Mouse (Mus musculus) spleen, adult 2 months (tissue): ENCODE results near the gene E130308A19Rik. TPM values are rescaled to one million over a fixed set of nuclear protein-coding genes. Genes with fewer than 3 reads are reported as not detected.

Experiments
- DNase-seq, 2 experiments: peaks; one replicate each; pipeline versions ENCODE4 v3.0.0 to v3.0.0-alpha.2; 2012 to 2021; ENCODE audit warnings: low spot score in 2 of 2, low read depth in 1 of 2
- H3K27ac ChIP-seq: fragments of 200-500 bp; 2 replicates; pipeline ENCODE4 v1.5.1; 2012; ENCODE audit warnings: low read length, inconsistent platforms; ENCODE audit not compliant: insufficient read depth
- H3K27me3 ChIP-seq: fragments of 200-500 bp; 2 replicates; pipeline ENCODE4 v1.6.1; 2012; ENCODE audit warnings: mild to moderate bottlenecking, moderate library complexity, low read length, inconsistent platforms; ENCODE audit not compliant: control insufficient read depth, insufficient read depth
- H3K36me3 ChIP-seq: fragments of 200-500 bp; 2 replicates; pipeline ENCODE4 v1.6.1; 2012; ENCODE audit warnings: mild to moderate bottlenecking, low read length, inconsistent platforms; ENCODE audit not compliant: control insufficient read depth, insufficient read depth
- H3K4me1 ChIP-seq: fragments of 200-500 bp; 2 replicates; pipeline ENCODE4 v1.6.1; 2011; ENCODE audit warnings: inconsistent platforms; ENCODE audit not compliant: control insufficient read depth, insufficient read depth, insufficient read length
- H3K4me3 ChIP-seq: fragments of 200-500 bp; 2 replicates; pipeline ENCODE4 v1.5.1; 2011; ENCODE audit warnings: mild to moderate bottlenecking, inconsistent platforms; ENCODE audit not compliant: insufficient read depth, insufficient read length; ENCODE audit errors: extremely low read depth
- CTCF ChIP-seq: fragments of 200-500 bp; IDR thresholded peaks from 2 replicates; pipeline ENCODE4 v1.5.1; 2011; ENCODE audit warnings: mild to moderate bottlenecking, inconsistent platforms; ENCODE audit not compliant: insufficient read depth, insufficient read length, insufficient replicate concordance; ENCODE audit errors: extremely low read depth
- POLR2A ChIP-seq: fragments of 200-500 bp; IDR thresholded peaks from 2 replicates; pipeline ENCODE4 v1.6.1; 2011; ENCODE audit warnings: low read depth, low read length, inconsistent platforms
- WGBS: fragments of 180-500 bp; shearing (Covaris S2); methylation state at CpG from one replicate; pipeline ENCODE4 v1.1.7; 2018; 5-methylcytosine and 5-hydroxymethylcytosine counted together
- polyA plus RNA-seq: library from polyadenylated mRNA; depleted of rRNA; stranded (reverse); fragments of >200 nt; gene quantifications from 2 replicates; pipeline ENCODE4 v1.2.3, GENCODE M21; 2012

E130308A19Rik gene
- polyA plus RNA-seq, 1 experiment = 5.4 TPM

GRCm38 (mm10) chr4:59645610-59646009, 19.6 kb downstream of the E130308A19Rik start:
- no peak overlapping the region for H3K27ac ChIP-seq
- H3K4me3 ChIP-seq = no peak overlapping the region
- WGBS = 76% methylated on average over 2 of the region's 2 CpGs
- TF ChIP-seq CTCF (no peak), POLR2A (no peak)
- DNase-seq = no peak
- H3K27me3 ChIP-seq = no peaks in the 10 kb centered on the region
- H3K4me1 ChIP-seq = no peaks in the 10 kb centered on the region
- no peaks in the 10 kb centered on the region for H3K36me3 ChIP-seq

- Histone ChIP-seq H3K4me1 (no peaks in the 10 kb centered on the region), H3K36me3 (no peaks in the 10 kb centered on the region), H3K27me3 (no peaks in the 10 kb centered on the region), H3K27ac (no peak overlapping the region), H3K4me3 (no peak overlapping the region)
- WGBS = 81% methylated on average over 10 of the region's 10 CpGs
- TF ChIP-seq CTCF (no peak), POLR2A (no peak)
- no peak for DNase-seq
These were observed 20.1 kb downstream of the E130308A19Rik start for GRCm38 (mm10) chr4:59646020-59646696.

DNA sequence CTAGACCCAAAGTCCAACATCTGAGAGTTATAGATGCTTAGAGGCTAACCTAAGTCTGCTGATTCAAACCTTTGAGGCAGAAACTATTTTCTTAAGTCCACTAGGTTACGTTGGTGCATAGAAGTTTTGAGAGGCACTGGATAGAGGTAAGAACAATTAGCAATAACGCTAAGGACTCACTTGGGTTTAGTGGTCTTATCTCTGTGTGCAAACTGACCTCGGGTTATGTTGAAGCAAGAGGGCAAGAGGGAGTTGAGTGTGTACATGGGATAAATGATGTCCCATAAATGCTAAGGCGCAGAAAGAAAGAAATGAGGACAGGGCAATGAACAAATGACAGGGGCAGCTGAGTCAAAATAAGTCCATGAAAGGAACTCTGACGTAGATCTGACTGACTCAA, 23.1 kb downstream of the E130308A19Rik start:
- H3K4me3 ChIP-seq = no peak overlapping the region
- 87% methylated on average over 5 of the region's 5 CpGs for WGBS
- no peaks in the 10 kb centered on the region for H3K27me3 ChIP-seq
- H3K4me1 ChIP-seq = no peaks in the 10 kb centered on the region
- no peak overlapping the region for H3K27ac ChIP-seq
- TF ChIP-seq CTCF (no peak), POLR2A (no peak)
- DNase-seq = no peak
- H3K36me3 ChIP-seq = no peaks in the 10 kb centered on the region

GRCm38 (mm10) chr4:59652166-59652681, 26.2 kb downstream of the E130308A19Rik start:
- Histone ChIP-seq H3K4me1 (no peaks in the 10 kb centered on the region), H3K36me3 (no peaks in the 10 kb centered on the region), H3K27ac (no peak overlapping the region), H3K27me3 (no peaks in the 10 kb centered on the region), H3K4me3 (no peak overlapping the region)
- no peak for TF ChIP-seq POLR2A
- TF ChIP-seq CTCF = no peak
- no peak for DNase-seq
- WGBS = 80% methylated on average over 1 of the region's 1 CpGs

DNA sequence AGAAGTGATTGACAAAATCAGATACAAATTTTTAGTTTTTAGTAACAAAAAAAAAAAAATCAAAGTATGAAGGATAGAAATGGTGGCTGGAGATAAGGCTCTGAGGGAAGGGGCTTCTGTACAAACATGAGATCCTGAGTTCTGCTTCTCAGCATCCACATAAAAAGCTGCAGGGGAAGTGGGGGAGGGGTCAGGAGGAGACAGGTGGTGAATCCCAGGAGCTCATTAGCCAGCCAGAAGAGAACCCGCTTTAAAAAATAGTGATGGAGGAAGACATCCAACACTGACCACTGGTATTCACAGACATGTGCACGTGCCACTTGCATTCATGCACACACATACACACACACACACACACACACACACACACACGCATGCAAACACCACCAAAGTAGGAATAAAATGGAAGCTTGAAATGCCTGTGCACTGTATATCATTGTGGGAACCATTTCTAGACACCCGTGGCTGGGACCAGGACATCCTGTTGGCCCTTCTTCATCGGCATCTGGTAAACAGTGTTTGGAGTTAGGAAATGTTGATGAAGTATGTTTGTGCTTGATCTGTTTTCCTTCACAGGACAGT, 30.1 kb downstream of the E130308A19Rik start:
- Histone ChIP-seq H3K36me3 (no peaks in the 10 kb centered on the region), H3K27ac (no peak overlapping the region), H3K4me1 (no peaks in the 10 kb centered on the region), H3K4me3 (no peak overlapping the region), H3K27me3 (no peaks in the 10 kb centered on the region)
- 88% methylated on average over 5 of the region's 5 CpGs for WGBS
- DNase-seq = no peak
- TF ChIP-seq POLR2A = no peak
- no peak for TF ChIP-seq CTCF

GRCm38 (mm10) chr4:59662163-59662562, 36.2 kb downstream of the E130308A19Rik start:
- H3K27me3 ChIP-seq = no peaks in the 10 kb centered on the region; the same call in 1 of the 2 replicates
- no peaks in the 10 kb centered on the region for H3K36me3 ChIP-seq
- no peaks in the 10 kb centered on the region for H3K4me1 ChIP-seq
- no peak overlapping the region for H3K4me3 ChIP-seq
- H3K27ac ChIP-seq = no peak overlapping the region
- no peak for DNase-seq
- TF ChIP-seq CTCF (no peak), POLR2A (no peak)
- WGBS = 100% methylated on average over 1 of the region's 1 CpGs

DNA sequence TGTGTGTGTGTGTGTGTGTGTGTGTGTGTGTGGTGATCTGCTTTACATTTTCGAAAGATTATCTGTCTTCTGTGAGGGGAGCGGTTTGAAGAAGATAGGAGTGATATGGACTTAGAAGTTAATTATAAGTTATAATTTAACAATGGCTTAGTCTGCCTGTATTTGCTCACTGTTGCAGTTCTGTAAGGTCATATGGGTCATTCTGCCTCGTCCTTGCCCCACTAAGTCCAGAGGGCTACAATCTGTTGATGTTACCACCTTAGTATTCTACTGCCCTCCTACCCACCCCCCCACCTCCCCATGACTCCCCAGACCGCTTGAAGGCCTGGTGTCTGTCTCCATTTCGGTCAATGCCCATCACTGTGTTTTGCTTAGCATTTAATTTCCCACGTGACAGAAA, 37.4 kb downstream of the E130308A19Rik start:
- 98% methylated on average over 6 of the region's 6 CpGs for WGBS
- no peak for TF ChIP-seq CTCF
- no peak for TF ChIP-seq POLR2A
- no peaks in the 10 kb centered on the region for H3K4me1 ChIP-seq
- H3K4me3 ChIP-seq = no peak overlapping the region
- H3K27ac ChIP-seq = no peak overlapping the region
- H3K36me3 ChIP-seq = no peaks in the 10 kb centered on the region
- no peak for DNase-seq
- H3K27me3 ChIP-seq = no peaks in the 10 kb centered on the region; the same call in 1 of the 2 replicates
